Mouse (Mus musculus): Measurements from ENCODE around the gene Senp6.
"Not testable (repeated sequence)": the region's sequence is repeated elsewhere in the genome, so short reads cannot be mapped to it uniquely, and the experiment has no call there.

Senp6 gene

GRCm38 (mm10) chr9:80080941-80081340 lies 14.2 kb downstream of the Senp6 start:
- no peak for DNase-seq (ENCODE audit: low spot score)

DNA sequence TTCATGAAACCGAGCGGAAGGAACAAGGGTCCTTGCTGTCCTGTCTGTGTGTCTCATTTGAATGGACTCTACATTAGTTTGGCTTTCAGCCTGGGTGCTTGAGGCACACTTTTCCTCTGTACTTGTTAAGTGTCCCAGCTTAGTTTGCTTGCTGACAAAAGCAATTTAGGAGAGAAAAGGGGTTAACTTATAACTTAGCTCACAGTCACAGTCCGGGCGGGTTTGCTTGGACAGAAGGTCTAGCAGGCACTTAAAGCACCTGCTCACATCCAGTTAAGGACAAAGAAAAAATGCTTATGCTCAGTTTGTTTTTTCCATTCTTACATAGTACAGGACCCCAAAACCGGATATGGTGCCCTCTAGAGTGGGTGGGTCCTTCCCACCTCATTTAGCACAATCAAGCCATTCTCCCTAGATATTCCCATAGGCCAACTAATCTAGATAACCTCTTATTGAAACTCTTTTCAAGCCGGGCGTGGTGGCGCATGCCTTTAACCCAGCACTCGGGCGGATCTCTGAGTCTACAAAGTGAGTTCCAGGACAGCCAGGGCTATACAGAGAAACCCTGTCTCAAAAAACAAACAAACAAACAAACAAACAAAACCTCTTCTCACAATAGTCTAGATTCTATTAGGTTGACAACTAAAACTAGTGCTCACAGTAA lies 17.9 kb downstream of the Senp6 start:
- DNase-seq (ENCODE audit: low spot score): no peak

- DNase-seq (ENCODE audit: low spot score): no peak
Observed at GRCm38 (mm10) chr9:80085665-80086064, 19.0 kb downstream of the Senp6 start.

GRCm38 (mm10) chr9:80086272-80086966 lies 19.7 kb downstream of the Senp6 start:
- DNase-seq (ENCODE audit: low spot score): not testable (repeated sequence)

DNA sequence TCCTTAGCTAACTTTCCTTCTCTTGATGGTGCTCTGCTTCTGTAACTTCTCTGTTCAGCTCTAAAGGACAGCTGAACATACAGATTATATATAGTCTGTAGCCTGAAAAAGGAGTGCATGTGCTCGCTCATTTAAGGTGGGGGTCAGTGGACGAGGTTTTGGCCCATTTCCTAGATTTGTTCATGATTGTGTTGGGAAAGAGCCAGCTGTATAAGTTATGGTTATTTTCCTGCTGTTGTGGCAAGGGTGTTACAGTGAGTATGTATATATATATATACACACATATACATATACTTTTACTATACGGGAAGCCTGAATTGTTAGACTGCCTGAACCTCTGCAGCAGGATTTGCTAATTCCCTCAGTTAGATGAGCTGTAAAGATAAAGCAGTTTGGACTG lies 22.7 kb downstream of the Senp6 start:
- no peak for DNase-seq (ENCODE audit: low spot score)

GRCm38 (mm10) chr9:80096325-80096724 lies 29.6 kb downstream of the Senp6 start:
- DNase-seq (ENCODE audit: low spot score): no peak

DNA sequence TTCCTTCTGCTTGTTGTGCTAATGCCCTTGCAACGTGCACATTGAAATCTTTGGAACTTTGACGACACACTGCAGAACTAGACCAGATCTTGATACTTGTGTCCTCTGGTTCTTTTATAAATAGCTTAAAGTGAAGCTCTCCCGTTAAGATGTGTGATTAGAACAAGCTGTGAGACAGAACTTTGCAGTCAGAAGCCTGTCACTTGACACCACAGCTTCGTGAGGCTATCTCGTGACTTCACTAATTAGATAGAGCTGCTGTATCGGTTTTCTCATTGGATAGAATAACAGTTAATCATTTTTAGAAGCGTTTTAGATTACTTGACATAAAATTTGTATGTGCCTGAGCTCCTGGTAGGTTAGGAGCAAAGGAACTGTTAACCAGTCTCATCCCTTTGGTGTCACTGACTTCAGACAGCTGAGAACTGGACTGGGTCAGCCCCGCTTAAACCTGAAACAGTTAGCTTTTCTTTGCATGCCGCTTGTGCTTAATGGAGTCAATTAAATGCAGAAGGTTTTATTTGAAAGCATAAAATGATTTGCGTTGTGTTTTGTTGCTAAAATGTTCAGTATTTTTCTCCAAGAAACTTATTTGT lies 79.4 kb downstream of the Senp6 start:
- no peak for DNase-seq (ENCODE audit: low spot score)

DNA sequence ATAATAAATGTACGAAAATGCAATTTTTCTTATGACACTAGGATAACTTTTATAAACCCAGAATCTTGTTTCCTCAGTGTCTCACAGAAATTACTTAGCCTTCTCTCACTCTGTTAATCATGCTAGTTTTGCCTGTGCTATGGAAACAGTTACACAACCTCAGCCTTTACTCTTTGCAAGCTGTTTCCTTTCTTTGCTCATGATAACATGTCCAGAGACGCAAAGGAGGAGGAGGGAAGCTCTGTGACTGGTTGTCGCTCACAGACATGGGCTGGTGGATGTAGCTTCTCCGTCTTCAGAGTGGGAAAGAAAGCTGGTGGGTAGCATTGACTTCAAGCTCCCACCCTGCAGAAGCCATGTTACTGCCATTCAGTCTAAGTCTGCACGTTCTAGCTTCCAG lies 82.9 kb downstream of the Senp6 start:
- DNase-seq (ENCODE audit: low spot score): no peak

DNA sequence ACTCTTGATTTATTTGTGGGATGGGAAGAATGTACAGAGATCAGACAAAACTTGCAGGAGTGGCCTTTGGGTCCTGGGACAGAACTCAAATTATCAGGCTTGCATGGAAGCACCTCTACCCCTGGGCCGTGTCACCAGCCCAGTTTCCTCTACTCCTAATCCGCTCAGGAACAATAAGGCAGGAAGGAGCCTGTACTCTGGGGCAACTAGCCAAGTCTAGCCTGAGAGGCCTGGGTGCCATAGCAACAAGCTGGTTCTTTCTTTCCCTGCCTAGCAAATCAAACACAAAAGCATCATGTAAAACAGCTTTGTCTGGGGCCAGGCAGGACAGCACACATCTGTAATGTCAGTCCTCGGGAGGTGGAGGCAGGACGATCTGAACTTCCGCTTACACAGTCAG lies 88.6 kb downstream of the Senp6 start:
- no peak for DNase-seq (ENCODE audit: low spot score)

DNA sequence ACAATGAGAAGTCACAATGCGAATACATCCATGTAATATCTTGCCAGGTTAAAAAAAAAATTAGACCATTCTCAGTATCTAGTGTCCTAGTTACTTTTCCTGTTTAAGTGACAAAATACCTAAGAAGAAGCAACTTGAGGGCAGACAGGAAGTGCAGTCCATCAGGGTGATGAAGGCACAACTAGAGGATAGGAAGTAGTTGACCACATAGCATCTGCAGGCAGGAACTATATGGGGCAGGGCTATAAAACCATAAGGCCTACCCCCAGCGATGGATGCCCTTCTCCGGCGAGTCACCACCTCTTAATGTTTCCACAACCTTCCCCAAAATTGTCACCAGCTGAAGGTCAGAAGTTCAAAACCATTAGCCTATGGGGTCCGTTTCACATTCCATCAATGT lies 90.1 kb downstream of the Senp6 start:
- DNase-seq (ENCODE audit: low spot score): no peak

DNA sequence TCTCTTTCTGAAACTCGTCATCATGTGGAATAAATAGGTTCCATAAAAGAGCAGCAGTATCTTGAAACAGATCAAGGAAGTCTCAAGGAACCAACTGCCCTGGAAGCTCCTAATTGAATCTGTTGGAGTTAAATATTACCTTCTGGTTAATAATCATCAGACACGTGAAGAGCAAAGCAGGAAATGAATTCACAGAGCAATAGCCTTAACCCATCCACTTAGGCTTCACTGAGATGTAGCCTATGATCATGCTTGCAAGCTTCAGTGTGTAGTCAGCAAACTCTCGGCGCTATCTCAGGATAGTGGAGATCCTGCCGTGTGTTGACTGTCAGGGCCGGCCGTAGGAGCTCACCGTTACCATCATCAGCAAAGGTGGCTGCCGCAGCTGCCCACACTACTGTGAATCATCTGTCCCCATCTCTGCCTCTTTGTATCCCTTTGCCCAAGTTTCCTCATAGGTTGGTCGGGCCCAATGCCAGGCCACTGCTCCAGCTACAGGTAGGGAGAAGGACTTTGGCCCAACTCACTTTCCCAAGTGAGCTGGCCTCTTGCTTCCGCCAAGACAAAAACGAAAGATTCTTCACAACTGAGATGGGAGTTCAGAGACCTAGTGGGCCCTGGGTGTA lies 91.2 kb downstream of the Senp6 start:
- DNase-seq (ENCODE audit: low spot score): peak; percentile 12

- no peak for DNase-seq (ENCODE audit: low spot score)
Observed at GRCm38 (mm10) chr9:80158937-80159336, 92.2 kb downstream of the Senp6 start.

- no peak for DNase-seq (ENCODE audit: low spot score)
Observed at GRCm38 (mm10) chr9:80161451-80161850, 94.7 kb downstream of the Senp6 start.

DNA sequence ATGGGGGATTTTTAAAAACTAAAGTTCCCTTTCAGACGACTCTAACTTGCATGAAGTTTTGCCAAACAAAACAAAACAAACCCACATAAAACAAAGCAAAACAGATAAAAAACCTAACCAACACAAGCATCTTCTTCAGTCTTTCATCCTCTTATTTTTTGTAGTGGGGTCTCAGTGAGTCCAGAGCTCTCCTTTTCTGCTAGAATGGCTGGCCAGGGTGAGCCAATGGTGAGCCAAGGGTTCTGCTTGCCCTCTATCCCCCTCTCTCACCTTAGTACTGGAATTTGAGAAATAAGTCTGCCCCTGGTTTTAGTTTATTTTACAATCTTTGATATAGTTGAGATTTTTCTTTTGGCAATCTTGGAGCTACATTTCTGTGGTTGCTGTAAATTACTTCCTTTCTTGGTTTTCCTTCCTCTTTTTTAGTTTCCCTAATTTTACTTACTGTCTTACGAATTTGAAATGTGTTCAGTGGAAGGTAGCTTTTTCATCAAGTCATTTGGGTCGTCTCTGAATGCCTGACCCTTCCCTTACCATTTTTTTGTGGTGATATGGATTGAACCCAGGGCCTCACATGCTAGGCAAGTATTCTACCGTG lies 96.5 kb downstream of the Senp6 start:
- DNase-seq (ENCODE audit: low spot score): no peak

GRCm38 (mm10) chr9:80164191-80164590 lies 97.5 kb downstream of the Senp6 start:
- no peak for DNase-seq (ENCODE audit: low spot score)

DNA sequence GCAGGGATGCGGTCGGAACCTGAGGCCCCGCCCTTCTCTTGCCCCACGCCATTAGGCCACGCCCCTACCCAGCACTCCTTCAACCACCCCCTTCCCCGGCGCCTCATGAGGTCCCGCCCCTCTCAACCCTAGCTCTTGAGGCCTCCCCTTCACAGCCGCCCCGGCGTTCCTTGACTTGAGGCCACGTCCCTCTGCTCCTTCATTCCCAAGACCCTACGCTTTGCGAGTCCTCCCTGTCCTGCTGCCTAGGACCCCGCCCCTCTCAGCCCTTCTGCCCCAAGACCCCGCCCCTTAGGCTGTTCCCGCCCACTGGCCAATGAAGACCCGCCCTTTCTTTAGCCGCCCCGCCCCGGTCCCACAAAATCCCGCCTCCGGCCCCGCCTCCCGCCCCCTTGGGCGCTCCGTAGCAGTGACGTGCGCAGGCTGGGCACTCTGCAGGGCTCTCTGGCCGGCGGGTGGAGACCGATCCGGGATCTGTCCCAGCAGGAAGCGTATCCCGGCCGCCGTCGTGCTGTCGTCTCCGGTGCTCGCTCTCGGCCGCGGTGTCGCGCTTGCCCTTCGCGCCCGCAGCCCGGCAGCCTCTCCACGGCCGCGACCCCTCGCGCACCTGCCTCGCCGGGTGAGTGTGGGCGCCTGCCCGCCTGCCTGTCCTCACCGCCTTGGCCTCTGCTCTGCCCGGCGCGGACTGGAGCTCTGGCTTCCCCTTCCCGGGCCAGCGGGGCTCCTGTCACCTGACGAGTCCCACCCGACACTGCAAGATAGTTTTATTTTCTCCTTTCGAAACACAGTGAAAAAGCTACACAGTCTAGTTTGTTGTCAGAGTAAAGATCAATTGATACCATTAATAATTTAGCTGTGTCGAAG lies 98.1 kb downstream of the Senp6 start, which contains the start of gene Myo6:
Gene Myo6, plus strand, starts transcription at position 421 of the 864 bp plus-strand sequence.
- DNase-seq (ENCODE audit: low spot score): peak; percentile 96

DNA sequence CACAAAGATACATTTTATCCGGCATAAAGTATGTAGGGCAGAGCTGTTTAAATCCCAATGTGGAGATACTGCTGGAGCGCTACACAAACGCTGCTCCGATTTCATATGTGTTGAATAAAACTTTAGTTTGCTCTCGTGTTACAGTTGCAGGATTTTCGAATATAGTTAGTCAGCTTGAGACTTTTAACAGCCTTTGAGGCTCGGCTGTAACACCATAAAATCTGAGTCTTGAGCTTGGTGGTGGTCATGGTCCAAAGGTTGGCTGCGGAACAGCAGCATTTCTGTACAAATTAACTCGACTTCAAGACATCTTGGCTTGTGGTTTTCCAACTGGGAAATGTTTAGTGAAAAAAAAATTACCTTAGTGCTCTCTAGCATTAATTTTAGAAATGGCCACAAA lies 99.0 kb downstream of the Senp6 start:
- DNase-seq (ENCODE audit: low spot score): no peak

DNA sequence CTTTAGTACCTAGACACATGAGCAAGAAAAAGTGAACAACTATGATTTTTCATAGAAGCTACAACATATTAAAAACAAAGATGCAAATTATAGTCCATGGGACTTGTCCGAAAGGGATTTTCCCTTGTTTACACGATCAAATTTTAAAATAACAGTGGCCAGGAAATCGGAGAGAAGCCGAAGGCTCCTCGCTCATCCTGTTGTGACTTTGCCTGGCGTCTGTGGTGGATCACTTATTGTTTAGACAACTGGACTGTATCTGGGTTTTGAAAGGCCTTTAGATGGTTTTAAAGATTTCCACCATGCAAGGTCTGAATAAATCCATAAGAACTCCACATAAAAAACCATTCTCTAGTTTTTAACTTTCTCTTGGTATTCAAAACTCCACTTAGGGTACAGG lies 99.7 kb downstream of the Senp6 start:
- no peak for DNase-seq (ENCODE audit: low spot score)

DNA sequence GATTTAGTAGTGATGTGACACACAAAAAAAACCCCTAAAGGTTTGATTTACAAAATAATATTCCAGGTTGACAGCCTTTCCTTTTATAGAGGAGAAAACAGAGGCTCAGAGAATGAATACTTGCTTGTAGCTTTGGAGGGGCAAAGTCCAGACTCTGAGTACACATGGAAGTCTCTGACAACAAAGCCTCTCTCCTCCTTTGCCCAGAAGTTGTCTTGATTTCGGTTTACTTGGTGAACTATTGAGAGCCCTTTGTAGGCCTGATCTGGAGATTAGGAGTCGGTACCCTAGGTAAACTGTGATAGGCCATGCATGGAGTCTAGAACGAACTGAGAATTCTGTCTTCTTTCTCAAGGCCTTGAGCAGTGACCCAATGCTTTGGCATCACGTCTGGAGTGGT lies 100.4 kb downstream of the Senp6 start:
- no peak for DNase-seq (ENCODE audit: low spot score)

DNA sequence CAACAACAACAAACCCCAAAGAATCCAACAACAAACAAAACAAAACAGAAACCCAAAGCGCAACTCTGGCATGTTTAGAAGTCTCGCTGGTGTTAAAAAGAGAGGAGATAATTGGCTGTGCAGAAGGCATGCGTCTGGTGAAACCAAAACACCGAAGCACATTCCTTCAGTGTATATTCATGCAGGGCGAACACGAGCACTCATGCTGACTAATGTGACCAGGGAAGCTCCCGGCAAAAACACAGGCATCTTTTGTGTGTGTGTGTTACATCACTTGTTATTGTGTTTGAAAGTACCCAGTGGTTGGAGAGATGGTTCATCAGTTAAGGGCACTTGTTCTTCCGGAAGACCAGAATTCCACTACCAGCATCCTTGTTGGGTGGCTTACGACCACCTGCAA lies 102.8 kb downstream of the Senp6 start:
- DNase-seq (ENCODE audit: low spot score): no peak

DNA sequence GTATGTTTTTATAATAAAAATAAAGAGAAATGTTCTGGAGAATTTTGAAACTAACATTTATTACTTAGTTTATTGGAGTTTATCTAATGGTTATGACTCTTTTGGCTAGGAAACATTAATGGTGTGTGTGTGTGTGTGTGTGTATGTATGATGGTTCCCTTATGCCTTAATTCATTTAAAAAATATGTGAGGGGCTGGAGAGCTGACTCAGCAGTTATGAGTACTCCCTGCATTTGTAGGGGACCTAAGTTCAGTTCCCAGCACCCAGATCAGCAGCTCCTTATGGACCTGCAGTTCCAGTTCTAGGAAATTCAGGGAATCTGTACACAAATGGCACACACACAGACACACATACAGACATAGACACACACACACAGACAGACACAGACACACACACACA lies 104.5 kb downstream of the Senp6 start:
- DNase-seq (ENCODE audit: low spot score): no peak
